Mouse (Mus musculus) liver, adult 2 months (tissue): ENCODE results near the gene Cphx2. TPM values are rescaled to one million over a fixed set of nuclear protein-coding genes. Genes with fewer than 3 reads are reported as not detected.

Experiments
- polyA plus RNA-seq: library from polyadenylated mRNA; depleted of rRNA; stranded (reverse); fragments of >200 nt; gene quantifications from 2 replicates; pipeline ENCODE4 v1.2.3, GENCODE M21; 2012; rRNA removed
- total RNA-seq: library from RNA; depleted of rRNA; stranded (reverse); fragments of >200 nt; gene quantifications from 2 replicates; pipeline ENCODE4 v1.2.3, GENCODE M21; 2014; rRNA removed

The Cphx2 gene
- total and polyA plus RNA-seq, 2 experiments: 0.21 TPM; not detected in 1

Other genes starting within 250 kb of the Cphx2 start
- gene Anxa11, start 239.4 kb upstream of the Cphx2 start, total RNA-seq: 11.7 and 14.5 TPM in 2 replicates
- gene Anxa11, start 239.4 kb upstream of the Cphx2 start, polyA plus RNA-seq: 30.5 and 33.6 TPM in 2 replicates
- not detected in 2 replicates for gene Plac9a, start 178.4 kb upstream of the Cphx2 start, total RNA-seq
- gene Plac9a, start 178.4 kb upstream of the Cphx2 start, polyA plus RNA-seq: 0.49 TPM in 1 of 2 replicates, not detected in the other
- gene Tmem254a, start 153.8 kb upstream of the Cphx2 start, total RNA-seq: 1.7 and 2.2 TPM in 2 replicates
- 11.7 and 15.7 TPM in 2 replicates for gene Tmem254a, start 153.8 kb upstream of the Cphx2 start, polyA plus RNA-seq
- not detected in 2 replicates for gene Cphx1, start 143.2 kb upstream of the Cphx2 start, total RNA-seq
- gene Cphx1, start 143.2 kb upstream of the Cphx2 start, polyA plus RNA-seq: 0.72 and 2.0 TPM in 2 replicates
- gene Duxbl1, start 102.9 kb upstream of the Cphx2 start, total RNA-seq: 0.46 TPM in 1 of 2 replicates, not detected in the other
- 0.05 TPM in 1 of 2 replicates, not detected in the other for gene Duxbl1, start 102.9 kb upstream of the Cphx2 start, polyA plus RNA-seq
- gene Gm9780, start 38.8 kb upstream of the Cphx2 start, total RNA-seq: 20.1 and 20.7 TPM in 2 replicates
- gene Gm9780, start 38.8 kb upstream of the Cphx2 start, polyA plus RNA-seq: 28.0 and 28.2 TPM in 2 replicates
- 29.7 and 34.0 TPM in 2 replicates for gene Tmem254c, start 14.2 kb upstream of the Cphx2 start, total RNA-seq
- gene Tmem254c, start 14.2 kb upstream of the Cphx2 start, polyA plus RNA-seq: 150 and 159 TPM in 2 replicates
- gene Cphx3, start 781 bp downstream of the Cphx2 start, total RNA-seq: 0.55 and 0.74 TPM in 2 replicates
- gene Cphx3, start 781 bp downstream of the Cphx2 start, polyA plus RNA-seq: 0.45 TPM in 1 of 2 replicates, not detected in the other
- gene Duxbl2, start 36.8 kb downstream of the Cphx2 start, total RNA-seq: not detected in 2 replicates
- not detected in 2 replicates for gene Duxbl2, start 36.8 kb downstream of the Cphx2 start, polyA plus RNA-seq
- not detected in 2 replicates for gene Plac9b, start 101.0 kb downstream of the Cphx2 start, total RNA-seq
- gene Plac9b, start 101.0 kb downstream of the Cphx2 start, polyA plus RNA-seq: 6.0 and 7.2 TPM in 2 replicates
- gene Tmem254b, start 125.5 kb downstream of the Cphx2 start, total RNA-seq: 5.7 and 6.7 TPM in 2 replicates
- gene Tmem254b, start 125.5 kb downstream of the Cphx2 start, polyA plus RNA-seq: 76.5 and 139 TPM in 2 replicates
- gene Duxbl3, start 176.4 kb downstream of the Cphx2 start, total RNA-seq: not detected in 2 replicates
- gene Duxbl3, start 176.4 kb downstream of the Cphx2 start, polyA plus RNA-seq: not detected in 2 replicates